Mouse (Mus musculus) thymus, adult 2 months (tissue): Measurements from ENCODE around the gene Tmem35b. TPM values are rescaled to one million over a fixed set of nuclear protein-coding genes. Genes with fewer than 3 reads are reported as not detected.

ENCODE experiments used
- DNase-seq: peaks from one replicate; pipeline ENCODE4 v3.0.0; 2021
- H3K27ac ChIP-seq: fragments of 200-500 bp; 2 replicates; pipeline ENCODE4 v1.5.1; 2012; ENCODE audit warnings: low read length, control low read depth; ENCODE audit not compliant: control insufficient read depth, insufficient read depth
- H3K27me3 ChIP-seq: fragments of 200-500 bp; 2 replicates; pipeline ENCODE4 v1.6.1; 2012; ENCODE audit warnings: mild to moderate bottlenecking, low read length, moderate library complexity, mixed read lengths; ENCODE audit not compliant: control insufficient read depth, insufficient read depth
- H3K36me3 ChIP-seq: fragments of 200-500 bp; 2 replicates; pipeline ENCODE4 v1.6.1; 2012; ENCODE audit warnings: mild to moderate bottlenecking, low read length, moderate library complexity; ENCODE audit not compliant: control insufficient read depth, insufficient read depth
- H3K4me1 ChIP-seq: fragments of 200-500 bp; replicated peaks from 2 replicates; pipeline ENCODE4 v1.6.1; 2012; ENCODE audit warnings: low read length; ENCODE audit not compliant: control insufficient read depth, insufficient read depth
- H3K4me3 ChIP-seq: fragments of 200-500 bp; 2 replicates; pipeline ENCODE4 v1.5.1; 2012; ENCODE audit warnings: mild to moderate bottlenecking, low read length, control low read depth, moderate library complexity; ENCODE audit not compliant: control insufficient read depth, insufficient read depth
- CTCF ChIP-seq: fragments of 200-500 bp; IDR thresholded peaks from 2 replicates; pipeline ENCODE4 v1.5.1; 2012; ENCODE audit warnings: mild to moderate bottlenecking, control low read depth, low read length, moderate library complexity, borderline replicate concordance; ENCODE audit not compliant: control insufficient read depth, poor library complexity, insufficient read depth; ENCODE audit errors: extremely low read depth
- POLR2A ChIP-seq: fragments of 200-500 bp; IDR thresholded peaks from 2 replicates; pipeline ENCODE4 v1.6.1; 2012; ENCODE audit warnings: mild to moderate bottlenecking, low read length, control low read depth, moderate library complexity; ENCODE audit not compliant: control insufficient read depth, poor library complexity, insufficient read depth; ENCODE audit errors: extremely low read depth
- WGBS: fragments of 180-500 bp; shearing (Covaris S2); methylation state at CpG from one replicate; pipeline ENCODE4 v1.1.7; 2018; 5-methylcytosine and 5-hydroxymethylcytosine counted together
- polyA plus RNA-seq: library from polyadenylated mRNA; depleted of rRNA; stranded (reverse); fragments of >200 nt; gene quantifications from 2 replicates; pipeline ENCODE4 v1.2.3, GENCODE M21; 2012

Tmem35b gene
- polyA plus RNA-seq, 1 experiment, result 11.9 TPM

DNA sequence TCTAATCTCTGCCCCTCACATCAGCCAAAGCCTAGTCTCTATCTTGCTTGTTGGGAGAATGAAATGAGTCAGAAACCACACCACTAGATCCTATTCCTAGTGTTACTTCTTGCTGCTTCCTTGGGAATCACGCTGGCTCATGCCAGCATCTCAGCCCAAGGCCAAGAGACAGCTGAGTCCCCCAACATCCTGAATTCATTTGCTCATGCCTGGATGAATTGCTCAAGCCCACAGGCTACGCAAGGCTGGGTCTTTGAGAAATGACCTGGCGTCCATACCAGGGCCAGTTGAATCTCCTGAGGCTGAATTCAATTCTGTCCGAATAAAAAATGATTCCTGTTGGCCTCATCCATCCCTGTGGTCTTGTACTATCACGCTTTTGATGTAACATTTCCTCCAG lies 14.1 kb downstream of the Tmem35b start:
- no peak for DNase-seq
- Histone ChIP-seq H3K4me3 (no peak overlapping the region), H3K4me1 (no peaks in the 10 kb centered on the region), H3K36me3 (no peaks in the 10 kb centered on the region), H3K27ac (no peak overlapping the region), H3K27me3 (no peaks in the 10 kb centered on the region)
- WGBS, result 84% methylated on average over 5 of the region's 5 CpGs
- TF ChIP-seq CTCF (no peak), POLR2A (no peak)

DNA sequence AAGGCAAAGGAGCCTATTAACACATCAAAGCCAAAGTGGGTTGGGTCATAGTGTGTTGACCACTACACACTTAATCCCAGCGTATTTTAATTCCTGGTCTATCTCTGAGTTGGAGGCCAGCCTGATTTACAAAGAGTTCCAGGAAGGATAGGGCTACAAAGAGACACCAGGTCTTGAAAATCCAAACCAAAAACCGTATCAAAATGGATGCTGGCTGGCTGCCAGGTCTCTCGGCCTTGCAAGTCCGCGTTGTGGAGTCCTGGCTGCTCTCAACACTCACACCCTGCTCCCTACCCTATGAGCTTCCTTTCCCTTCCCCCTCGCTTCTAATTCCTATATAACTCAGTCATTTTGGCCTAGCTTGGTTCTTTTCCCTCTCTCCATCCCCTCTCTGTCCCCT lies 15.0 kb downstream of the Tmem35b start:
- no peaks in the 10 kb centered on the region for H3K27me3 ChIP-seq
- TF ChIP-seq POLR2A, result no peak
- TF ChIP-seq CTCF, result no peak
- no peak for DNase-seq
- no peaks in the 10 kb centered on the region for H3K36me3 ChIP-seq
- H3K27ac ChIP-seq, result no peak overlapping the region
- no peak overlapping the region for H3K4me3 ChIP-seq
- H3K4me1 ChIP-seq, result no peaks in the 10 kb centered on the region
- WGBS, result 78% methylated on average over 6 of the region's 6 CpGs

DNA sequence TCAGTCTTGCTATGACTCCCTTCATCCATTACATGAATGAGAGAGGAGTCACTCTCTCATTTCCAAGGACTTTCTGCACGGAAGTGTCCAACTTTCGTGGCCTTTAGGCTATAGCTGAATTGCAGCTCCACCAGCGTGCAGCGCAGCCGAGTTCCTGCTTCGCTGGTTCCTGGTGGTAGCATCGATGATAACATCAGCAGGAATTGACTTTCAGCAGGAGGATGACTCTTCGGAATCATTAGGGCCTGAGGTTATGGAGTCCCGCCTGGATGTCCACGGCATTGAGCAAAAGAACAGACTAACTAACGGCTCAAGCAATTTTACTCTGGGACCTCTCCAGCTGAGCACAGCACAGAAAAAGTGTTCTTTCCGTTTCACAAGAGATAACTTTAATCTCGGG lies 26.5 kb downstream of the Tmem35b start:
- no peak overlapping the region for H3K27ac ChIP-seq
- TF ChIP-seq POLR2A (no peak), CTCF (no peak)
- no peak for DNase-seq
- no peak overlapping the region for H3K4me3 ChIP-seq
- no peaks in the 10 kb centered on the region for H3K36me3 ChIP-seq
- WGBS, result 86% methylated on average over 13 of the region's 13 CpGs
- H3K4me1 ChIP-seq, result no peaks in the 10 kb centered on the region
- H3K27me3 ChIP-seq, result no peaks in the 10 kb centered on the region

DNA sequence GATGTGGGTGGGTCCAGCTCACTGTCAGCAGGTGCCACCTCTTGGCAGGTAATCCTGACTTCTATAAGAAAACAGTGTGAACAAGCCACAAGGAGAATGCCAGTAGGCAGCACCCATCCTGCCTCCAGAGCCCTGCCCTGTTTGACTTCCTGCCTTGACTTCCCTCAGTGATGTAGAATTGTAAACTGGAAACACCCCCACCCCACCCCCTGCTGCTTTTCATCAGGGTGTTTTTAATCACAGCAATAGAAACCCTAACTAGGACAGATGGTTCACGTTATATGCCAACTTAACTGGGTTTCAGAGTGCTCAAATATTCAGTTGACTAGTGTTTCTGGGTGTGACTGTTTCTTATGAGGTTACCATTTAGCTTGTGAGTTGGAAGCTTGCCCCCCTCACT lies 29.9 kb downstream of the Tmem35b start:
- WGBS, result 76% methylated on average over 1 of the region's 1 CpGs

DNA sequence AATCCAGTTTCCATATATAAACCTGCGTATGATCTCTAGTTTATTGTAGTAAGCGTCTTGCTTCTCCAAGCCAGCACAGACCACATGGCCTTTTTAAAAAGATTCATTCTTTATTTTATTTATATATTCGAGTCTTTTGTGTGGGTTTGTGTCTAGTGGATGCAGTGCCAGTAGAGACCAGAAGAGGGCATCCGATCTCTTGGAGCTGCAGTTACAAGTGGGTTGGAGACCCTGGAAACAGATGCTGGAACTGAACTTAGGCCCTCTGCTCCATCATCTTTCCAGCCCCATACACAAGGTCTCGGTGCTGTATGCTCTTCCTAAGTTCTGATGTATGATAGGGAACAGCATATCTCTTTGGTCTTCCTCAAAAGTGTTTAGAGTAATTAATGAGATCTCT lies 32.3 kb downstream of the Tmem35b start:
- no peaks in the 10 kb centered on the region for H3K4me1 ChIP-seq
- DNase-seq, result peak; percentile 4
- TF ChIP-seq POLR2A, result no peak
- no peak for TF ChIP-seq CTCF
- H3K36me3 ChIP-seq, result no peaks in the 10 kb centered on the region
- no peak overlapping the region for H3K27ac ChIP-seq
- 67% methylated on average over 5 of the region's 5 CpGs for WGBS
- no peaks in the 10 kb centered on the region for H3K27me3 ChIP-seq
- no peak overlapping the region for H3K4me3 ChIP-seq

More for the DNA sequence above, 29.9 kb downstream of the Tmem35b start:
- TF ChIP-seq POLR2A (no peak), CTCF (no peak)
- Histone ChIP-seq H3K36me3 (no peaks in the 10 kb centered on the region), H3K4me1 (no peaks in the 10 kb centered on the region), H3K27me3 (no peaks in the 10 kb centered on the region), H3K27ac (no peak overlapping the region), H3K4me3 (no peak overlapping the region)
- no peak for DNase-seq

DNA sequence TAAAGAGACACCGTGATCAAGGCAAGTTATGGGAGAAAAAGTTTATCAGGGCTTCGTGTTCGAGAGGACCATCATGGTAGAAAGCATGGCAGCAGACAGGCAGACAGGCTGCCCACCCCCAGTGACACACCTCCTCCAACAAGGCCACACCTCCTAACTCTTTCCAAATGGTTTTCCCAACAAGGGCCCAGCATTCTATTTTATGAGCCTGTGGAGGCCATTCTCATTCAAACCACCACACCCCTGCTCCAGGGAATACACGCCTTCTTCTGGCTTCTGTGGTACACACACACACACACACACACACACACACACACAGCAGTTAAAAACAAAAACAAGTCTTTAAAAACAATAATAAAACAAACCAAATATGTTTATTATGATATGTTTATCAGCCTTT lies 34.3 kb downstream of the Tmem35b start:
- H3K4me1 ChIP-seq, result no peaks in the 10 kb centered on the region
- no peaks in the 10 kb centered on the region for H3K36me3 ChIP-seq
- no peak for TF ChIP-seq POLR2A
- TF ChIP-seq CTCF, result no peak
- 87% methylated on average over 4 of the region's 4 CpGs for WGBS
- H3K4me3 ChIP-seq, result no peak overlapping the region
- no peak overlapping the region for H3K27ac ChIP-seq
- no peak for DNase-seq
- no peaks in the 10 kb centered on the region; the same call in 1 of the 2 replicates for H3K27me3 ChIP-seq

DNA sequence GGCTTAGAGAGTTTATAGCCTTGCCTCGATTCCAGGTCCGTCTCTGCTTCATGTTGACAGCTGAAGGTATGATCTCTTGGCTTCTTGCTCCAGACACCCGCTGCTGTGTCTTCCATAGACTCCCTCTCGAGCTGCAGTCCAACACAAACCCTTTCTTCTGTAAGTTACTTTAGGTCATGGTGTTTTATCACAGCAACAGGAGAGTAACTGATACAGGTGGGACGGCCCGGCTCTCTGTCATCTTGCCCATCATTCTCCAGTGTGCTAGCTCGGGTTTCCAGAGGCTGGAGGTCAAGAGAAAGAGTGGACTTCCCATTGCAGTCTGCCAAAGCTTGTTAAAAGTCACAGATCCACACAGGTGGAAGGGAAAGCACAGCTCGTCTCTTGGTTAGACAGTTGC lies 40.4 kb downstream of the Tmem35b start:
- H3K27ac ChIP-seq, result no peak overlapping the region
- H3K4me3 ChIP-seq, result no peak overlapping the region
- WGBS, result 74% methylated on average over 8 of the region's 8 CpGs
- no peak for DNase-seq
- peaks cover 4% of the 10 kb centered on the region; the same call in 1 of the 2 replicates for H3K4me1 ChIP-seq
- no peaks in the 10 kb centered on the region for H3K36me3 ChIP-seq
- TF ChIP-seq POLR2A (no peak), CTCF (no peak)
- H3K27me3 ChIP-seq, result peaks cover 6% of the 10 kb centered on the region; the same call in 1 of the 2 replicates
